Mouse (Mus musculus) gastrocnemius, adult 18-20 months (tissue): ENCODE measurements around the gene Inpp4b. TPM values are rescaled to one million over a fixed set of nuclear protein-coding genes. Genes with fewer than 3 reads are reported as not detected.

ENCODE experiments used
- DNase-seq: peaks from one replicate; pipeline ENCODE4 v3.0.0; 2021; ENCODE audit warnings: low spot score
- total RNA-seq, 2 experiments: library from RNA; stranded (reverse); gene quantifications; 2 replicates each; pipeline ENCODE4 v1.2.3; 2021

Inpp4b gene
- total RNA-seq, 2 experiments from 2014 or later = 13.6 to 23.3 TPM

GRCm38 (mm10) chr8:81827306-81827913 lies 485.1 kb downstream of the Inpp4b start:
- DNase-seq = no peak

- DNase-seq = no peak
Observed at GRCm38 (mm10) chr8:81831430-81831829, 489.1 kb downstream of the Inpp4b start.

GRCm38 (mm10) chr8:81833852-81834251 lies 491.5 kb downstream of the Inpp4b start:
- DNase-seq = no peak

- DNase-seq = no peak
Observed at GRCm38 (mm10) chr8:81840512-81840911, 498.2 kb downstream of the Inpp4b start.

- no peak for DNase-seq
Observed at GRCm38 (mm10) chr8:81844104-81844982, 502.0 kb downstream of the Inpp4b start.

- DNase-seq = no peak
Observed at GRCm38 (mm10) chr8:81847929-81848328, 505.6 kb downstream of the Inpp4b start.

GRCm38 (mm10) chr8:81849976-81850375 lies 507.6 kb downstream of the Inpp4b start:
- DNase-seq = no peak

GRCm38 (mm10) chr8:81853184-81853583 lies 510.8 kb downstream of the Inpp4b start:
- DNase-seq = no peak

- no peak for DNase-seq
Observed at GRCm38 (mm10) chr8:81854543-81854942, 512.2 kb downstream of the Inpp4b start.

- DNase-seq = no peak
Observed at GRCm38 (mm10) chr8:81855009-81855408, 512.7 kb downstream of the Inpp4b start.

- DNase-seq = no peak
Observed at GRCm38 (mm10) chr8:81856120-81856519, 513.8 kb downstream of the Inpp4b start.

GRCm38 (mm10) chr8:81856608-81857007 lies 514.3 kb downstream of the Inpp4b start:
- DNase-seq = no peak

GRCm38 (mm10) chr8:81858393-81858792 lies 516.0 kb downstream of the Inpp4b start:
- no peak for DNase-seq

GRCm38 (mm10) chr8:81859805-81860204 lies 517.4 kb downstream of the Inpp4b start:
- no peak for DNase-seq

GRCm38 (mm10) chr8:81861311-81861710 lies 519.0 kb downstream of the Inpp4b start:
- DNase-seq = no peak

GRCm38 (mm10) chr8:81862738-81863137 lies 520.4 kb downstream of the Inpp4b start:
- no peak for DNase-seq

- no peak for DNase-seq
Observed at GRCm38 (mm10) chr8:81864318-81864717, 522.0 kb downstream of the Inpp4b start.

GRCm38 (mm10) chr8:81865664-81866063 lies 523.3 kb downstream of the Inpp4b start:
- peak; percentile 32 for DNase-seq

- peak; percentile 45 for DNase-seq
Observed at GRCm38 (mm10) chr8:81867020-81867419, 524.7 kb downstream of the Inpp4b start.

- DNase-seq = no peak
Observed at GRCm38 (mm10) chr8:81870466-81870865, 528.1 kb downstream of the Inpp4b start.

GRCm38 (mm10) chr8:81880071-81880470 lies 537.7 kb downstream of the Inpp4b start:
- DNase-seq = no peak

- DNase-seq = no peak
Observed at GRCm38 (mm10) chr8:81884195-81884594, 541.8 kb downstream of the Inpp4b start.

- DNase-seq = no peak
Observed at GRCm38 (mm10) chr8:81888843-81889242, 546.5 kb downstream of the Inpp4b start.
